Mouse (Mus musculus) left cerebral cortex, adult 2 months (tissue): ENCODE results near the gene Plekha7. TPM values are rescaled to one million over a fixed set of nuclear protein-coding genes. Genes with fewer than 3 reads are reported as not detected.

Experiments
- DNase-seq, 2 experiments: peaks; one replicate each; pipeline ENCODE4 v3.0.0; 2021 to 2022; ENCODE audit warnings: low spot score in 2 of 2, mixed read lengths in 1 of 2; ENCODE audit errors: extremely low spot score in 1 of 2
- H3K27ac ChIP-seq: fragments of 200-600 bp; 2 replicates; pipeline ENCODE4 v1.8.1; 2022
- H3K4me3 ChIP-seq: fragments of 200-600 bp; 2 replicates; pipeline ENCODE4 v1.8.1; 2022
- CTCF ChIP-seq: fragments of 200-600 bp; IDR thresholded peaks from 2 replicates; pipeline ENCODE4 v1.8.1; 2022; ENCODE audit warnings: antibody characterized with exemption, mild to moderate bottlenecking, moderate library complexity
- intact Hi-C: fragments of 180-260 bp; cut with DNase I; formaldehyde crosslinking; loops from one replicate; pipeline ENCODE4 v1.15.1; 2025
- total RNA-seq, 2 experiments: library from RNA; stranded (reverse); gene quantifications; 2 replicates each; pipeline ENCODE4 v1.2.3; 2021

Gene Plekha7
- total RNA-seq, 2 experiments from 2014 or later = 25.5 to 31.0 TPM

DNA sequence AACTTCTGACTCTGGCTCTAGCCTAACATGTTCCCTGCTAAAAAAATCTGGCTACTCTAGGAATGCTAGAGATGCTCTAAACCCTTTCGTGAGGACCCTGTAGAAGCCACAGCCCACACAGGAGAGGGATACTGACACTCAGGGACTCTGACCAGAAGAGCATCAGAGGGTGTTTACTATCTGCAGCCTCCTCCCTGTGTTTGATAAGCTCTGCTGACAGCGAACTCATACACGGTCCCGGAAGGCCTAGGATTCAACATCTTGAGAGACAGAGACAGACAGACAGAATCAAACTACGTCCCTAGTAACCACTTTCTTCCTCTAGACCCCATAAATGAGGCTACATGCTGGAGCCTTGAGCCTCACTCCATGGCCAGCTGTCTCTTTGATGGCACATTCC lies 20.2 kb downstream of the Plekha7 start:
- intact Hi-C loops = no loop called here
- TF ChIP-seq CTCF = no peak
- no peak for DNase-seq
- Histone ChIP-seq H3K27ac (no peak overlapping the region), H3K4me3 (no peak overlapping the region)

GRCm38 (mm10) chr7:116286611-116287355 lies 21.4 kb downstream of the Plekha7 start:
- no peak overlapping the region for H3K27ac ChIP-seq
- H3K4me3 ChIP-seq = no peak overlapping the region
- intact Hi-C loops = no loop called here
- no peak for TF ChIP-seq CTCF
- no peak for DNase-seq

- Histone ChIP-seq H3K4me3 (no peak overlapping the region), H3K27ac (no peak overlapping the region)
- no peak for TF ChIP-seq CTCF
- intact Hi-C loops = no loop called here
- DNase-seq = no peak
These were observed 22.0 kb downstream of the Plekha7 start for GRCm38 (mm10) chr7:116286173-116286572.

DNA sequence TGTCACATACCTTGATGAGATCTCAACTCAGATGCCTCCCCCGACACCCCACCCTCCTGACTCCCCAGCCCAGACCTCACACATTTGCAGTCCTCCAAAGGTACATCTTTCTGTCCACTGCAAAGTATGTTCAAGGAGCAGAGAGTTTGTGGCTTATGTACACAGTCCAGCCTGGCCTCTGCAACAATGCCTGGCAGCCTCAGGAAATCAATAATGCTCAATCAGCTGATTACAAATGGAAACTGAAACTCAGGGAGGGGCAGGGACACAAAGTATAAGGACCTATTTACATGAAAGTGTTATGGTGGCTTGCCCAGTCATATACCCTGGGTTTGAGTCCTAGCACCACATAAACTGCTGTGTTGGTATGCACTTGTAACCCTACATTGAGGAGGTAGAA lies 23.0 kb downstream of the Plekha7 start:
- H3K4me3 ChIP-seq = no peak overlapping the region
- no peak for TF ChIP-seq CTCF
- no peak overlapping the region for H3K27ac ChIP-seq
- intact Hi-C loops = no loop called here
- no peak for DNase-seq

DNA sequence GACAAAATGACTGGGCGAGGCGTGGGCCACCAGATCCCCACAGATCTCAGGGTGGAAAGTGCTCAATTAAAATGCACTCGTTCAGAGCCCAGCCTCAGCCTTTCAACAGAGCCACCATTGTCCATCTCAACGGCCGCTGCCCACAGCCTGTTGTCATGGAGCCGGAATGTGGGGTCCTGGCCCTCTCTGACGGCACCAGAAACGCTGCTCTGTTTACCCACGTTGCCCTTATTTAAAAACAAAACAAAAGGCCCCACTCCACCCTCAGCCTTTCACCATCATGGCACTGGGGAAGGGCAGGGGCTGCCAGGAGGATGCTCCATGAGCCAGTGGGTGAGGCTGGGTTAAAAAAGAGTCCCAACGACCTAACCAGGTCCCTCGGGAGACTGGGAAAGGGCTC lies 25.4 kb downstream of the Plekha7 start:
- DNase-seq = peak in 1 of 2 experiments; percentile 42
- TF ChIP-seq CTCF = no peak
- H3K27ac ChIP-seq = no peak overlapping the region
- intact Hi-C loops = no loop called here
- H3K4me3 ChIP-seq = no peak overlapping the region

DNA sequence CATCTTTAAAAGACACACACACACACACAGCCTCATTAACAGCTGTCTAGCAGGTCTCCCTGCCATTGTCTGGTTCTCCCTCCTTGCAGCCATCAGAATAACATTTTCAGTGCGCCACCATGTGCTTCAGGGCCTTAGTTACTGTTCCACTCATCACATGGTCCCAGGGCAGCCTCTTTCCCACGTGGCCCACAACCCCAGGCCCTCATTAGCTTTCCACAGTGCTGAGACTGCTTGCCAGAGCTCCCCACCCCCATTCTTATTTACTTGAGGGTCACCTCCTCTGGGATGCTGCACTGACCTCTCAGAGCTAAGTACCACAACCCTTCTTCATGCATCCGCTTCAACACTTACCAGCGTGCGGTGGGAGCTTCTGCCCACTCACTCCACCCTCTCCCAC lies 28.1 kb downstream of the Plekha7 start:
- intact Hi-C loops = no loop called here
- no peak for DNase-seq
- TF ChIP-seq CTCF = no peak
- H3K27ac ChIP-seq = no peak overlapping the region
- no peak overlapping the region for H3K4me3 ChIP-seq

DNA sequence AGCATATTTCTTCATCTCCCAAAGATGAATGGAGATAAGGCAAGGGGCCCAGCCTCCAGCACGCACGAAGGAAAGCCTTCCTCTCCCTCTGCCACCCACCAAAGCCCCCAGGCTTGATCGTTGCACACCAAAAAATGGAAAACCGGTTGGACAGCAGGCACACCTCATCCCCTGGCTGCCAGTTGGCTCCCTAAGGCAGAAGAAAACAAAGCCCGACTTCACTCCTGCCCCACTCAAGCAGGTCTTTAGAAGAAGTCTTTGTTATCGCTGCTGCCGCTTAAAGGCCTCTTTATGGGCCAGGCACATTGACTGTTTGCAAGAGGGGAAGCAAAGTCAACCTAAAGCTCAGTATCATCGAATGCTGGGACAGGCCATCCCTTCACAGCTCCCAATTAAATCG lies 29.9 kb downstream of the Plekha7 start:
- H3K27ac ChIP-seq = no peak overlapping the region
- no peak for TF ChIP-seq CTCF
- no peak for DNase-seq
- intact Hi-C loops = no loop called here
- H3K4me3 ChIP-seq = no peak overlapping the region

GRCm38 (mm10) chr7:116276315-116276714 lies 31.9 kb downstream of the Plekha7 start:
- no peak for TF ChIP-seq CTCF

GRCm38 (mm10) chr7:116273111-116273510 lies 35.1 kb downstream of the Plekha7 start:
- intact Hi-C loops = no loop called here
- Histone ChIP-seq H3K4me3 (no peak overlapping the region), H3K27ac (no peak overlapping the region)
- no peak for TF ChIP-seq CTCF
- DNase-seq = no peak

More at GRCm38 (mm10) chr7:116276315-116276714, 31.9 kb downstream of the Plekha7 start:
- H3K4me3 ChIP-seq = no peak overlapping the region
- no peak for DNase-seq
- intact Hi-C loops = no loop called here
- no peak overlapping the region for H3K27ac ChIP-seq

DNA sequence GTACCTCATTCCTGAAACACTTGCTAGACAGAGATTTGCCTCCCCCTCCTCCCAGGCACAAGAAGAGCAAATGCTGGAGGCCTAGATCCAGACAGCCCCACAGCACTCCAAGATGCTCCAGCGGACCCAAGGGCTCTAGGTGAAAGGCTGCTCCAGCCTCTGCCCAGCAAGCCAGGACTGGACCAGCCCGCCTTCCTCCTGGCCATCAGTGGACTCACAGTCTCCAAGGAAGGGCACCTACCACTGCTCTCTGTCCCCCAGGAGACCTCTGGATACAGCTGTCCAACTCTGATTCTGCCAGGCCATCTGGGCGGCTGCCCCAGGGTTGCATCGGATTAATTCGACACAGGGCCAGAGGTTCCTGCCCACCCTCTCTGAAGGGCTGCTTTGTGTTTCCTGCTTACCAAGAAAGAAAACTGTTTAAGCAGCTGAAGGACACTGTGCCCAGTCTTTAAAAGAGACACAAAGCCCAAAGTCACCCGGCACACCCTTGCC lies 38.6 kb downstream of the Plekha7 start:
- no peak for TF ChIP-seq CTCF
- no peak for DNase-seq
- intact Hi-C loops = no loop called here
- no peak overlapping the region for H3K4me3 ChIP-seq
- H3K27ac ChIP-seq = no peak overlapping the region

GRCm38 (mm10) chr7:116268113-116268926 lies 39.9 kb downstream of the Plekha7 start:
- Histone ChIP-seq H3K27ac (no peak overlapping the region), H3K4me3 (no peak overlapping the region)
- no peak for DNase-seq
- no peak for TF ChIP-seq CTCF
- intact Hi-C loops = no loop called here

DNA sequence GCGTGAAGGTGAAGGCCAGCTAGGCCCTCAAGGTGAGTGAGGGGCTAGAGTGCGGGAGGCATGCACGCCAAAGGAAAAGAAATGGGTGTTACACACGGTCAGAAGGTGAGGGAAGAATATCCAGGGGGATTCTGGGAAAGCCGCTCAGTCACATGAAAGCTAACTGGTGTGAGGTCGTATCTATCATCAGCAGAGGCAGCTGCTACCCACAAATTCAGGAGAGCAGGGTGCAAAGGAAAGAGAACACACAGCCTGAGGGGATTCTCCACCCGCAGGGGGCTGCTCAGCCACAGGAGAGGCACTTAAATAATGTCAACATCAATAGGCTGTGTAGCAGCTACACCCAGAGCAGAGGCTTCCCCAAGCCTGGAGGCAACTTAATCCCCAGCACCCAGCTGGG lies 44.9 kb downstream of the Plekha7 start:
- DNase-seq = no peak
- intact Hi-C loops = no loop called here
- Histone ChIP-seq H3K4me3 (no peak overlapping the region), H3K27ac (no peak overlapping the region)
- no peak for TF ChIP-seq CTCF

DNA sequence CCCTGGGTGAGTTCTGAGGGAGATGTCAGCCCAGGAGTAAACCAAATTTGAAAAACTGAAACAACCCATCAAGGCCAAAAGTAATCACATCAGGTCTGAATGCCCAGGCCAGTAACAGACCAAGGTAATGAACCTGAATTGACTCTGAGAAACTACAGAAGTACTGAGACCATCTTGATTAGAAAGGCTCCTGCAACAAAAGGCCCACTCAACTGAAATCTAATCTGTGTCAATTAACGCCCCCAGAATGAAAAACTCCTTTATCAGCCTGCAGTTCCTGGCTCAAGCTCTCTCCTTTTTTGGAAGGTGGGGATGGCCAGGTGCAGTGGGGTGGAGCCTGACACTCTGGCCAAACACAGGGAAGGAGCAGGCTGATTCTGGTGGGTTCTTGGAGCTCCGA lies 45.7 kb downstream of the Plekha7 start:
- intact Hi-C loops = no loop called here
- DNase-seq = no peak
- Histone ChIP-seq H3K27ac (no peak overlapping the region), H3K4me3 (no peak overlapping the region)
- no peak for TF ChIP-seq CTCF
